Mouse (Mus musculus) ovary, postnatal 36 days (tissue): ENCODE data around the gene Mybpc1.
"Not testable (repeated sequence)": the region's sequence is repeated elsewhere in the genome, so short reads cannot be mapped to it uniquely, and the experiment has no call there.

Source experiments
- DNase-seq: peaks from one replicate; pipeline ENCODE4 v3.0.0; 2022; ENCODE audit warnings: low spot score, mixed read lengths

Mybpc1 gene

GRCm38 (mm10) chr10:88494959-88495587, 109.9 kb downstream of the Mybpc1 start:
- no peak for DNase-seq

GRCm38 (mm10) chr10:88492658-88493057, 112.3 kb downstream of the Mybpc1 start:
- DNase-seq, result no peak

GRCm38 (mm10) chr10:88491632-88492031, 113.3 kb downstream of the Mybpc1 start:
- no peak for DNase-seq

- DNase-seq, result no peak
These were observed 116.3 kb downstream of the Mybpc1 start for GRCm38 (mm10) chr10:88488629-88489028.

- not testable (repeated sequence) for DNase-seq
These were observed 122.1 kb downstream of the Mybpc1 start for GRCm38 (mm10) chr10:88482866-88483265.
